In genomic region chr15:103027266-103028235, GRCm38 (mm10) we compare ENCODE assay signal across 13 mouse cellular contexts. TPM values are rescaled to one million over a fixed set of nuclear protein-coding genes. Genes with fewer than 3 reads are reported as not detected.
A peak's percentile ranks its signal among the peaks of the same experiment; 100 is the strongest.
DNase-seq lines count a peak whose midpoint lies in the region; ATAC-seq and TF ChIP-seq lines count a peak whose summit lies in the region.
"Had no signal": no experiment of that assay in that cellular context is flagged by ENCODE, and none has a peak within 500 bp of the region (broad histone marks: within the 10 kb centered on the region; RNA-seq: fewer than 3 reads in every experiment).

No protein-coding gene starts in this region.

- TF ChIP-seq CTCF in layer of hippocampus, adult 2 months (conservative IDR thresholded peaks at IDR 0.05): no peak

- H3K4me2 ChIP-seq in limb, embryonic 15.5 days: peak overlapping the region; percentile 20; the same call in 1 of the 2 replicates
- H3K4me2 ChIP-seq: heart, embryonic 11.5 days had no signal

- H3K27me3 ChIP-seq in hindbrain, embryonic 10.5 days (ENCODE audit: insufficient read depth, poor library complexity, severe bottlenecking): peaks cover 100% of the 10 kb centered on the region
- peaks cover 93% of the 10 kb centered on the region for H3K27me3 ChIP-seq in limb, embryonic 15.5 days

- no peak for ATAC-seq in limb, embryonic 15.5 days (ENCODE audit: insufficient number of reproducible peaks, low FRiP score, low TSS enrichment, low read depth)

- no peaks in the 10 kb centered on the region for H3K36me3 ChIP-seq in hindbrain, embryonic 10.5 days
- no peaks in the 10 kb centered on the region for H3K36me3 ChIP-seq in limb, embryonic 15.5 days

- no peak overlapping the region for H3K9ac ChIP-seq in limb, embryonic 15.5 days

- no peak overlapping the region for H3K4me3 ChIP-seq in hindbrain, embryonic 10.5 days
- 0 out of 2 replicates have a peak overlapping the region, but pooled peaks have one; percentile 8 for H3K4me3 ChIP-seq in limb, embryonic 15.5 days
- H3K4me3 ChIP-seq in layer of hippocampus, adult 2 months: no peak overlapping the region
- H3K4me3 ChIP-seq: erythroblast, embryonic 14.5 days had no signal

- WGBS in hindbrain, embryonic 10.5 days: under 1% methylated on average over 43 of the region's 43 CpGs
- 8% methylated on average over 43 of the region's 43 CpGs for WGBS in limb, embryonic 15.5 days

- no peaks in the 10 kb centered on the region for H3K9me3 ChIP-seq in hindbrain, embryonic 10.5 days
- H3K9me3 ChIP-seq in limb, embryonic 15.5 days: no peaks in the 10 kb centered on the region

- H3K4me1 ChIP-seq in hindbrain, embryonic 10.5 days (replicated peaks): no peaks in the 10 kb centered on the region
- peaks cover 11% of the 10 kb centered on the region for H3K4me1 ChIP-seq in limb, embryonic 15.5 days

- intact Hi-C loops in left cerebral cortex, postnatal 36 days (cut with DNase I): loop anchor here (5.0 kb wide), 1 partner anchor 60 kb away; the partner anchor contains the start of genes Hoxc10 and Hoxc5

- H3K27ac ChIP-seq in hindbrain, embryonic 10.5 days: no peak overlapping the region
- no peak overlapping the region for H3K27ac ChIP-seq in limb, embryonic 15.5 days
- H3K27ac ChIP-seq in layer of hippocampus, adult 2 months: no peak overlapping the region

- DNase-seq in embryo, embryonic 10 days (ENCODE audit: low spot score): peak; percentile 60
- DNase-seq in embryo, embryonic 9.5 days (ENCODE audit: extremely low spot score): no peak
- DNase-seq in ES-CJ7 (ENCODE audit: low read depth, low spot score): peak; percentile 48
- peak; percentile 43 for DNase-seq in hindbrain, embryonic 10.5 days (ENCODE audit: low spot score)
- no peak for DNase-seq in left cerebral cortex, postnatal 36 days (ENCODE audit: low spot score in 2 of 2)
- DNase-seq in heart, adult 9 months (ENCODE audit: low spot score in 2 of 2): no peak
- no peak for DNase-seq in layer of hippocampus, adult 2 months (ENCODE audit: low spot score in 2 of 2)
- DNase-seq: cerebellum, adult 2 months; lung, postnatal 36 days had no signal

RNA-seq across cellular contexts. Expression of gene Hoxc4, which starts 8.8 kb away (rescaled TPM):
- polyA plus RNA-seq in hindbrain, embryonic 10.5 days (2016; fragmentation: Nextera tagmentation; extraction: Ambion mirVana): 1.5 and 29.6 TPM in 2 replicates
- 1.7 and 2.7 TPM in 2 replicates for polyA plus RNA-seq in limb, embryonic 15.5 days (2015; fragmentation: Nextera tagmentation; extraction: Ambion mirVana)
- total RNA-seq in left cerebral cortex, postnatal 36 days (2021): not detected
- not detected for total RNA-seq in layer of hippocampus, adult 2 months (2021)
- total RNA-seq: layer of hippocampus, postnatal 25 days had no signal

RNA-seq across cellular contexts. Expression of gene Hoxc6, which starts 29.5 kb away (rescaled TPM):
- polyA plus RNA-seq in hindbrain, embryonic 10.5 days (2016; fragmentation: Nextera tagmentation; extraction: Ambion mirVana): not detected in 2 replicates
- 1.7 and 2.3 TPM in 2 replicates for polyA plus RNA-seq in limb, embryonic 15.5 days (2015; fragmentation: Nextera tagmentation; extraction: Ambion mirVana)
- total RNA-seq in left cerebral cortex, postnatal 36 days (2021): not detected
- total RNA-seq in layer of hippocampus, adult 2 months (2021): not detected
- total RNA-seq: layer of hippocampus, postnatal 25 days had no signal
- polyA plus RNA-seq: erythroblast, embryonic 14.5 days had no signal

RNA-seq across cellular contexts. Expression of gene Hoxc8, which starts 37.1 kb away (rescaled TPM):
- not detected in 2 replicates for polyA plus RNA-seq in hindbrain, embryonic 10.5 days (2016; fragmentation: Nextera tagmentation; extraction: Ambion mirVana)
- 1.5 and 3.0 TPM in 2 replicates for polyA plus RNA-seq in limb, embryonic 15.5 days (2015; fragmentation: Nextera tagmentation; extraction: Ambion mirVana)
- total RNA-seq in left cerebral cortex, postnatal 36 days (2021): not detected
- total RNA-seq in layer of hippocampus, adult 2 months (2021): not detected
- total RNA-seq: layer of hippocampus, postnatal 25 days had no signal
- polyA plus RNA-seq: cerebellum, adult 2 months; erythroblast, embryonic 14.5 days had no signal

RNA-seq across cellular contexts. Expression of gene Hoxc9, which starts 51.3 kb away (rescaled TPM):
- polyA plus RNA-seq in hindbrain, embryonic 10.5 days (2016; fragmentation: Nextera tagmentation; extraction: Ambion mirVana): not detected in 2 replicates
- polyA plus RNA-seq in limb, embryonic 15.5 days (2015; fragmentation: Nextera tagmentation; extraction: Ambion mirVana): 0.93 and 1.3 TPM in 2 replicates
- not detected for total RNA-seq in left cerebral cortex, postnatal 36 days (2021)
- not detected for total RNA-seq in layer of hippocampus, adult 2 months (2021)
- total RNA-seq: layer of hippocampus, postnatal 25 days had no signal
- polyA plus RNA-seq: cerebellum, adult 2 months; erythroblast, embryonic 14.5 days; heart, embryonic 11.5 days had no signal

Comparison
In these comparisons a context has a peak if more than half of its experiments do, and no peak if none do; other contexts are left out.
1. DNase-seq: peak in embryo, embryonic 10 days (single experiment), ES-CJ7 (single experiment) and hindbrain, embryonic 10.5 days (single experiment); none in embryo, embryonic 9.5 days (single experiment), left cerebral cortex, postnatal 36 days (0 of 2), heart, adult 9 months (0 of 2) and layer of hippocampus, adult 2 months (0 of 2).